ENCODE assay signal across 11 mouse cellular contexts in genomic region chr7:37342613-37343012, GRCm38 (mm10).
DNase-seq lines count a peak whose midpoint lies in the region; ATAC-seq lines count a peak whose summit lies in the region.
"Had no signal": no experiment of that assay in that cellular context is flagged by ENCODE, and none has a peak within 500 bp of the region (broad histone marks: within the 10 kb centered on the region; RNA-seq: fewer than 3 reads in every experiment).

No protein-coding gene starts in this region.

- peaks cover 9% of the 10 kb centered on the region; the same call in 1 of the 2 replicates for H3K4me1 ChIP-seq in heart, embryonic 11.5 days (ENCODE audit: control insufficient read depth, insufficient read depth, low read length)
- H3K4me1 ChIP-seq in embryonic facial prominence, embryonic 15.5 days: peaks cover 33% of the 10 kb centered on the region
- H3K4me1 ChIP-seq in limb, embryonic 12.5 days (replicated peaks): peaks cover 37% of the 10 kb centered on the region

- intact Hi-C loops in heart, postnatal 25 days (cut with DNase I): loop anchor here (10.0 kb wide), 2 partner anchors 648 to 678 kb away; partner anchors contain the start of gene Tshz3
- intact Hi-C loops in left cerebral cortex, postnatal 36 days (cut with DNase I): loop anchor here (5.0 kb wide), 1 partner anchor 1270 kb away; no protein-coding TSS in a partner anchor

- no peak for DNase-seq in heart, postnatal 25 days (ENCODE audit: low spot score)
- DNase-seq in brain, adult 2 months (ENCODE audit: low read depth, low spot score): peak; percentile 76
- DNase-seq in urinary bladder, adult 18-20 months (ENCODE audit: low spot score in 2 of 2): no peak
- DNase-seq in urinary bladder, postnatal 25 days (ENCODE audit: low spot score): no peak
- DNase-seq in left cerebral cortex, postnatal 36 days (ENCODE audit: low spot score in 2 of 2): no peak
- DNase-seq: adrenal gland, postnatal 25 days; heart, adult 18-20 months had no signal

- H3K27me3 ChIP-seq in heart, embryonic 11.5 days (ENCODE audit: control insufficient read depth, insufficient read depth, low read length): peaks cover 36% of the 10 kb centered on the region
- H3K27me3 ChIP-seq in embryonic facial prominence, embryonic 15.5 days: peaks cover 44% of the 10 kb centered on the region
- H3K27me3 ChIP-seq in limb, embryonic 12.5 days: peaks cover 39% of the 10 kb centered on the region

- WGBS in heart, embryonic 11.5 days (ENCODE audit: insufficient replicate concordance): 15% methylated on average over 11 of the region's 11 CpGs
- 16% methylated on average over 11 of the region's 11 CpGs for WGBS in embryonic facial prominence, embryonic 15.5 days
- 17% methylated on average over 11 of the region's 11 CpGs for WGBS in limb, embryonic 12.5 days

- no peaks in the 10 kb centered on the region for H3K36me3 ChIP-seq in heart, embryonic 11.5 days (ENCODE audit: control insufficient read depth, insufficient read depth, low read length)
- H3K36me3 ChIP-seq in embryonic facial prominence, embryonic 15.5 days: no peaks in the 10 kb centered on the region
- no peaks in the 10 kb centered on the region for H3K36me3 ChIP-seq in limb, embryonic 12.5 days

- H3K27ac ChIP-seq in heart, embryonic 11.5 days (ENCODE audit: low read depth, low read length): no peak overlapping the region
- H3K27ac ChIP-seq in embryonic facial prominence, embryonic 15.5 days (replicated peaks): no peak overlapping the region
- H3K27ac ChIP-seq in limb, embryonic 12.5 days: no peak overlapping the region
- H3K27ac ChIP-seq: macrophage had no signal

- H3K9ac ChIP-seq in heart, embryonic 11.5 days (ENCODE audit: low read depth, low read length): 0 out of 2 replicates have a peak overlapping the region, but pooled peaks have one; percentile 43
- 0 out of 2 replicates have a peak overlapping the region, but pooled peaks have one; percentile 15 for H3K9ac ChIP-seq in embryonic facial prominence, embryonic 15.5 days
- H3K9ac ChIP-seq in limb, embryonic 12.5 days (replicated peaks): peak overlapping the region; percentile 28; the same call in 1 of the 2 replicates

- no peaks in the 10 kb centered on the region for H3K9me3 ChIP-seq in heart, embryonic 11.5 days (replicated peaks; ENCODE audit: control insufficient read depth, low read length)
- no peaks in the 10 kb centered on the region for H3K9me3 ChIP-seq in embryonic facial prominence, embryonic 15.5 days (replicated peaks)
- no peaks in the 10 kb centered on the region for H3K9me3 ChIP-seq in limb, embryonic 12.5 days

- H3K4me2 ChIP-seq in heart, embryonic 11.5 days: peak overlapping the region; percentile 73
- peak overlapping the region; percentile 73 for H3K4me2 ChIP-seq in embryonic facial prominence, embryonic 15.5 days (replicated peaks)
- H3K4me2 ChIP-seq in limb, embryonic 12.5 days: peak overlapping the region; percentile 74

- peak overlapping the region; percentile 40 for H3K4me3 ChIP-seq in heart, embryonic 11.5 days (ENCODE audit: low read depth, low read length)
- H3K4me3 ChIP-seq in embryonic facial prominence, embryonic 15.5 days (replicated peaks): peak overlapping the region; percentile 37
- H3K4me3 ChIP-seq in limb, embryonic 12.5 days (replicated peaks): peak overlapping the region; percentile 36

- no peak for ATAC-seq in heart, embryonic 11.5 days (replicated peaks; ENCODE audit: insufficient number of reproducible peaks, low FRiP score, low TSS enrichment)
- ATAC-seq in embryonic facial prominence, embryonic 15.5 days (ENCODE audit: insufficient number of reproducible peaks, low FRiP score, low TSS enrichment, low read depth): no peak
- no peak for ATAC-seq in limb, embryonic 12.5 days (ENCODE audit: insufficient number of reproducible peaks, insufficient read depth, low FRiP score, low TSS enrichment, low read depth)
